Mouse (Mus musculus) CD8-positive naive resting alpha-beta T cell, adult 2 months (primary cell): ENCODE measurements around the gene Asb6.

Source experiments
- DNase-seq, 2 experiments: peaks; one replicate each; pipeline ENCODE4 v3.0.0; 2022; ENCODE audit warnings: low read depth in 2 of 2, low spot score in 2 of 2

Gene Asb6

GRCm38 (mm10) chr2:30799456-30799855 is 30.7 kb downstream of the Asb6 start:
- no peak for DNase-seq

GRCm38 (mm10) chr2:30796382-30796781 is 33.8 kb downstream of the Asb6 start:
- peak; percentile 40 to 60 for DNase-seq

DNA sequence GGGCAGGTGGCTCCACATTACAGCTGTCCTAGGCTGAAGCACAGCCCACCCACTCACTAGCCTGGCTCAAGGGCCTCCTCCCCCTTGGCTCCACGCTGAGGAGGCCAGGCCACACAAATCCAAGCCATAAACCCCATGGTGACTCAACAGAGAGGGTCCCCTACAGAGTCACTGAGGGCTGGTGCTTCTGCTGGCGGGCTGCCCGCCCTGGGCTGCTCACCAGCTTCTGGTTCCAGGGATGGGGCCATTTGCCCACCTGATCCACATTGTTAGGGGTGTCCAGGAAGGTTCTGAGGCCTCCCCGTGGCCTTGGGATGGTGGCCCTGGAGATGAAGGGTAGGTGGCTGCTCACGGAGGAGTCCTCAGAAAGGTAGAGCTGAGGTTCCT is 34.3 kb downstream of the Asb6 start:
- DNase-seq = no peak

- DNase-seq = no peak
These were observed 34.8 kb downstream of the Asb6 start for GRCm38 (mm10) chr2:30795271-30795888.

DNA sequence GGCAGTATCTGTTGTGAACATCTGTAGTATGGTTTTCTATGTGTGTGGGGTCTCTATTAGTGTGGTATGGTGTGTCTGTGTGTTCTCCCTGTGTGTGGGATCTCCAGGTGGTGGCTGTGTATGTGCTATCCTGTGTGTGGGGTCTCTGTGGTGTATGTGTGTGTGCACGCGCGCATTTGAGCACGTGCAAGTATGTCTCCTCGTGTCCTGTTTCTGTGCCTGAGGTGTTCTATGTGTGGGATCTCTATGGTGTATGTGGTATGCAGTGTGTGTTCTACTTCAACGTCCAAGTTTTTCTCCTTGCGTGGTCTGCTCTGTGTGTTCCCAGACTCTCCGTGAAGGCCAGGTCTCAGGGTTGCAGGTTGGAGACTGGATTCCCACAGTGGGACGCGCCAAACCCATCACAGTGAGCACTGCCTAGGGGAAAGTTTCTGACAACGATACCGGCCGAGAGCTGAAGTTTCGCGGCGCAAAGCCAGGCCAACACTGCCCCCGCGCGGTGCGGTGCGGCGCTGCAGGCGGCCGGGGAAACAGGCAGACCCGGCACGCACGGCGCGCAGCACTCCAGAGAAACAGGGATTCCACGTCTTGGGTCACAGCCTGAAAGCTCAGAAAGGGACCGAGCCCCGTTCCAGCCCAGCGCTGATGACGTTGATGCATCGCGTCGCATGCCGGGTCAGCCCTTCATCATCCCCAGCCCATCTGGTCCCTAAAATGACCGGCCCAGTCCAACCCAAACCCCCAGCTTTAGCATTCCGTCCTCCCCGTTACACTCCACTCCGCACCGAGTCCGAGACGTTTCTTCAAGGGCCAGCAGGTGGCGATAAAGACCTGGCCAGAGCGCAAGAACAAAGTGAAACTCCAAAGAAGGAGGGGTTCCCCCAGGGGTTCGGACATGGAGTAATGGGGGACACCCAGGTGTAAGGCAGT is 35.7 kb downstream of the Asb6 start:
- peak; percentile 90 to 94 for DNase-seq

- no peak for DNase-seq
These were observed 38.1 kb downstream of the Asb6 start for GRCm38 (mm10) chr2:30792061-30792460.

DNA sequence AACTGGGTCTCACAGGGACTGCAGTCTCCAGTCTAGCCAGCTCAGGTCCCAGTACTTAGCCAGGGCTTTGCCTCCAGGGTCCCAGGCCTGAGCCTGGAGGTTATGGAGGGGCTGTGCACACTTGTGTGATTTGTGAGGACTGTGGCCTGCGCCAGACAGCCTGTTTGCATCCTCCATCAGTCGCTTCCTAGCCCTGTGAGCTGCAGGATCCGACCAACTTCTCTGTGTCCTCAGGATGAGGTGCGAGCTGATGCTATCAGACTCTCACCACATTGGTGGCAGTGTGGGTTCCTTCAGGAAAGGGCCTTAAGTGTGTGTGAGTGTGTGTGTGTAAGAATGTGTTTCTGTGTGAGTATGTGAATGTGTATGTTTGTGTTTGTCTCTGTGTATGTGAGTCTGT is 42.7 kb downstream of the Asb6 start:
- no peak for DNase-seq

- DNase-seq = peak in 1 of 2 experiments; percentile 32
These were observed 45.8 kb downstream of the Asb6 start for GRCm38 (mm10) chr2:30784078-30784994.

DNA sequence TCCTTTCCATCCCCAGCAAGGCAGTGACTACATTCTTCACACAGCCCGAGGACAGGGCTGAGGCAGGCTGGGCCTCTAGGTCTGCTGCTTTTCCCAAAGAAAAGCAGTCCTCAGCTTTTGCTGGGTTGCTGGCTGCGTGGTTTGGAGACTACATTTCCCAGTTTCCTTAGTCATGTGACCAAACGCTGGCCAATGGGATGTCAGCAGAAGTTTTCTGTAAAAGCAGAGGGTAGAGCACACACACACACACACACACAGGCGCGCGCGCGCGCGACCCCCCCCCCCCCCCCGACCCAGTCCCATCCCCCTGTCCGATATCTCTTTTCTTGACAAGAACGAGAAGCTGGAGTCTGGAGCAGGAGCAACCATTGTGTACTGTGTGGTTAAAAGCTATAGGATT is 46.8 kb downstream of the Asb6 start:
- no peak for DNase-seq

- no peak for DNase-seq
These were observed 47.5 kb downstream of the Asb6 start for GRCm38 (mm10) chr2:30782312-30783290.

DNA sequence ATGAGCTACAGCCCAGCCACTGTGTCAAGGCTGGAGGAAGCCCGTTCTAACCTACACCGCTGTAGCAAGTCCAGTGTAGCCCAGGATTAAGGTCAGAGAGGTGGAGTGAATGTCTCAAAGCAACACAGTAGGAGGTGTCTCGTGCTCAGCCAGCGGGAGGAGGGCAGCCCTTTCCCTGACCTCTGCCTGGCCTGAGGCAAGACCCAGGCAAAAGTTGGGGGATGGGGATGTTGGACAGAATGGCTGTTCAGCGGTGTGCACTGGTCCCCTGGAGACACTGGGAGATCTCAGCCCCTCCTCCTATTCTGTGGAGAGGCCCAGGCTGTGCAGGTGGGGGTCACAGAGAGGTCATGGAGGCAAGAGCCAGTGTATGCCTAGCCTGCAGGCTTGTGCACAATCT is 50.9 kb downstream of the Asb6 start:
- no peak for DNase-seq

GRCm38 (mm10) chr2:30778235-30778634 is 51.9 kb downstream of the Asb6 start:
- DNase-seq = no peak

DNA sequence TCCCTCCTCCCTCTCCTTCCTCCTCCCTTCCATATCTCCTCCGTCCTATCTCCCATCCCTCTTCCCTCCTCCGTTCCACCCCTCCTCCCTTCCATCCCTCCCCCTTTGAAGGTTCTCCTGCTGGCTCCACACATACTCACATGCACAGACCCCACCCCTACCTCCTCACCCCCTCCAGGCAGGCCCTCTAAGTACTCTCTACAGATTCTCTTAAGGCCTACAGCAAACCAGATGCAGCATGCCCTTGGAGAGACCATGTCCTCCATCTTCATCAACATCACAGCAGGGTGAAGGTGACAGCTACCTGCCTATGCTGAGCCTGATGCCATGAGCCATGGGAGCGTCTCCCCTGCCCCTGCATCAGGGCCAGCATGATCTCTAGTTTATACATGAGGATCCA is 52.9 kb downstream of the Asb6 start:
- DNase-seq = no peak

DNA sequence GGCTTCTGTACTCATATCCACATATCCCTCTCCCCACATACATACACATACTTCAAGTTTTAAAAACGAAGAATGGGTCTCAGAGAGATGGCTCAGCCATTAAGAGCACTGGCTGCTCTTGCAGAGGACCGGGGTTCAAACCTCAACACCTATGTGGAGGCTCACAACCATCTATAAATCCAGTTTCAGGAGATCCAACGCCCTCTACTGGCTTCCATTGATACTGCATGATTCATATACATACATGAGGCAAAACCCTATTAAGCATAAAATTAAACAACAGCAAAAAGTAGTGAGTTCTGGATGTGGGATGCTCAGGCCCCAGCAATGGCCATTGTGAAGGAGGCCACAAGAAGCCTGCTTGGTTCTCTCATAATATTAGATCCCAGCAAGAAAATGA is 54.2 kb downstream of the Asb6 start:
- DNase-seq = no peak

DNA sequence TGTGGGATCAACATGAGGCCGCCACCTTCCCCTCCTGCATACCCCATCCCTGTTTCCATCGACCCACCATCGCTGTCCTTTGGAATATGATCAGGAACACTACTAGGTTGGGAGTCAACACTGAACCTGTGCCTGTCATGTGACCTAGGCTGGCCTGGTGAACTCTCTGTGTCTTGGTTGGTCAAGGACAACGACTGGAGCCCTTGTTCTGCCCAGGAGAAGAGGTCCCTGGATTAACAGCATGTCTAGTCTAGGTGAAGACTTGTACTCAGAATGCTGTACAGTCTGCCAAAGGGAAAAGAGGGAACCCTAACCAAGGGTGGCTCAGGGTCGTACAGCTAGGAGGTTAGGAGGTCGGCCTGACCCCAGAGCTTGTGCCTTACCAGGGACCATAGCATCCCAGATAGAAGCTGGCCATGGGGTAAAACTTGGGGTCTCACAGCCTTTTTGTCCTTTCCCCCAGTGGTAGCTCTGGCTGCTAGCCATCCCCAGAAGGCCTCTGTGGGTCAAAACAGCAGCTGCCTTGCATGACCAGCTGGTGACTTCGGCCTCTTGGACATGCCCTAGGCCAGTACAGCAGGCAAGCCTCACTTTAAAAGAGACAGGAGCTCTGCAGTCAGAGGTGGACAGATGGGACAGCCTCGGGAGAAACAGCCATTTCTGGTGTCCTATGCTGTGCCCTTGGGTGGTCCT is 56.7 kb downstream of the Asb6 start:
- DNase-seq = no peak
